Mouse (Mus musculus) lung, embryonic 14.5 days (tissue): ENCODE results near the gene Clec4d. TPM values are rescaled to one million over a fixed set of nuclear protein-coding genes. Genes with fewer than 3 reads are reported as not detected.

Experiments
- ATAC-seq: fragments of 200-750 bp; cut with Nextera tagmentation; 2 replicates; pipeline ENCODE4 v1.8.0; 2017; ENCODE audit warnings: mild to moderate bottlenecking, moderate TSS enrichment, moderate library complexity; ENCODE audit not compliant: insufficient read depth
- DNase-seq: peaks from one replicate; pipeline ENCODE4 v3.0.0-alpha.2; 2015
- H3K27ac ChIP-seq: fragments of 300-500 bp; sonication (generic); 2 replicates; pipeline ENCODE4 v1.5.1; 2014; ENCODE audit warnings: low read depth, mild to moderate bottlenecking, moderate library complexity
- H3K27me3 ChIP-seq: fragments of 300-500 bp; sonication (generic); 2 replicates; pipeline ENCODE4 v1.6.1; 2014; ENCODE audit warnings: low read length, control low read depth; ENCODE audit not compliant: insufficient read depth
- H3K36me3 ChIP-seq: fragments of 300-500 bp; sonication (generic); 2 replicates; pipeline ENCODE4 v1.6.1; 2014; ENCODE audit warnings: control low read depth; ENCODE audit not compliant: insufficient read depth
- H3K4me1 ChIP-seq: fragments of 300-500 bp; sonication (generic); 2 replicates; pipeline ENCODE4 v1.6.1; 2014; ENCODE audit warnings: antibody characterized with exemption, control low read depth; ENCODE audit not compliant: insufficient read depth
- H3K4me2 ChIP-seq: fragments of 300-500 bp; sonication (generic); 2 replicates; pipeline ENCODE4 v1.6.1; 2014; ENCODE audit warnings: mild to moderate bottlenecking
- H3K4me3 ChIP-seq: fragments of 300-500 bp; sonication (generic); 2 replicates; pipeline ENCODE4 v1.5.1; 2014; ENCODE audit warnings: low read depth, low read length
- H3K9ac ChIP-seq: fragments of 300-500 bp; sonication (generic); 2 replicates; pipeline ENCODE4 v1.6.1; 2014
- H3K9me3 ChIP-seq: fragments of 300-500 bp; sonication (generic); 2 replicates; pipeline ENCODE4 v1.6.1; 2016; ENCODE audit warnings: low read depth, low read length, control low read depth
- CTCF ChIP-seq: IDR thresholded peaks from 2 replicates; pipeline ENCODE4 v1.5.1; 2016; ENCODE audit warnings: antibody characterized with exemption, low read depth
- WGBS: fragments of 180-500 bp; shearing (Covaris S2); extraction: QIAGEN DNeasy Blood & Tissue Kit; methylation state at CpG from one replicate; pipeline ENCODE4 v1.1.7; 2014; 5-methylcytosine and 5-hydroxymethylcytosine counted together
- polyA plus RNA-seq: library from polyadenylated mRNA; unstranded; fragments of >200 nt; fragmentation: Nextera tagmentation; extraction: Ambion mirVana; gene quantifications from 2 replicates; pipeline ENCODE4 v1.2.1, GENCODE M21; 2014

The Clec4d gene
- polyA plus RNA-seq, 1 experiment from 2014 or later: 0.21 TPM

- H3K4me1 ChIP-seq: no peaks in the 10 kb centered on the region
- H3K9me3 ChIP-seq: no peaks in the 10 kb centered on the region
- no peak overlapping the region for H3K27ac ChIP-seq
- no peaks in the 10 kb centered on the region for H3K36me3 ChIP-seq
- no peak overlapping the region for H3K4me2 ChIP-seq
- no peaks in the 10 kb centered on the region for H3K27me3 ChIP-seq
- H3K9ac ChIP-seq: no peak overlapping the region
- DNase-seq (no peak), ATAC-seq (no peak)
- H3K4me3 ChIP-seq: no peak overlapping the region
- no peak for TF ChIP-seq CTCF
Measured at GRCm38 (mm10) chr6:123252735-123253134, 9.2 kb upstream of the Clec4d start.

GRCm38 (mm10) chr6:123258946-123259345 is 3.0 kb upstream of the Clec4d start:
- no peaks in the 10 kb centered on the region for H3K27me3 ChIP-seq
- no peaks in the 10 kb centered on the region for H3K36me3 ChIP-seq
- 76% methylated on average over 3 of the region's 3 CpGs for WGBS
- H3K4me3 ChIP-seq: no peak overlapping the region
- H3K9me3 ChIP-seq: no peaks in the 10 kb centered on the region
- H3K4me2 ChIP-seq: no peak overlapping the region
- no peak overlapping the region for H3K9ac ChIP-seq
- ATAC-seq (no peak), DNase-seq (no peak)
- no peak overlapping the region for H3K27ac ChIP-seq
- H3K4me1 ChIP-seq: no peaks in the 10 kb centered on the region
- no peak for TF ChIP-seq CTCF

GRCm38 (mm10) chr6:123259889-123260603 is 1.9 kb upstream of the Clec4d start:
- Histone ChIP-seq H3K4me3 (no peak overlapping the region), H3K9me3 (no peaks in the 10 kb centered on the region), H3K4me2 (no peak overlapping the region), H3K9ac (no peak overlapping the region), H3K27me3 (no peaks in the 10 kb centered on the region), H3K36me3 (no peaks in the 10 kb centered on the region), H3K4me1 (no peaks in the 10 kb centered on the region), H3K27ac (no peak overlapping the region)
- no peak for TF ChIP-seq CTCF
- DNase-seq (no peak), ATAC-seq (no peak)
- 85% methylated on average over 4 of the region's 4 CpGs for WGBS

GRCm38 (mm10) chr6:123260868-123261267 is 1.0 kb upstream of the Clec4d start:
- WGBS: 69% methylated on average over 1 of the region's 1 CpGs
- no peak for TF ChIP-seq CTCF
- no peak overlapping the region for H3K4me2 ChIP-seq

GRCm38 (mm10) chr6:123264194-123264593 is 2.3 kb downstream of the Clec4d start:
- DNase-seq: no peak
- 85% methylated on average over 3 of the region's 3 CpGs for WGBS
- no peak overlapping the region for H3K4me2 ChIP-seq
- no peak overlapping the region for H3K27ac ChIP-seq
- H3K27me3 ChIP-seq: no peaks in the 10 kb centered on the region
- ATAC-seq: no peak
- no peak for TF ChIP-seq CTCF
- H3K4me3 ChIP-seq: no peak overlapping the region
- no peaks in the 10 kb centered on the region for H3K4me1 ChIP-seq
- no peak overlapping the region for H3K9ac ChIP-seq
- no peaks in the 10 kb centered on the region for H3K36me3 ChIP-seq
- no peaks in the 10 kb centered on the region for H3K9me3 ChIP-seq

More at GRCm38 (mm10) chr6:123260868-123261267, 1.0 kb upstream of the Clec4d start:
- Histone ChIP-seq H3K4me3 (no peak overlapping the region), H3K4me1 (no peaks in the 10 kb centered on the region), H3K9ac (no peak overlapping the region), H3K27me3 (no peaks in the 10 kb centered on the region), H3K27ac (no peak overlapping the region), H3K9me3 (no peaks in the 10 kb centered on the region), H3K36me3 (no peaks in the 10 kb centered on the region)
- DNase-seq (no peak), ATAC-seq (no peak)

- H3K9ac ChIP-seq: no peak overlapping the region
- no peaks in the 10 kb centered on the region for H3K9me3 ChIP-seq
- no peaks in the 10 kb centered on the region for H3K4me1 ChIP-seq
- H3K36me3 ChIP-seq: no peaks in the 10 kb centered on the region
- H3K27me3 ChIP-seq: no peaks in the 10 kb centered on the region
- WGBS: 82% methylated on average over 4 of the region's 4 CpGs
- no peak overlapping the region for H3K4me3 ChIP-seq
- no peak for TF ChIP-seq CTCF
- DNase-seq (no peak), ATAC-seq (no peak)
- H3K4me2 ChIP-seq: no peak overlapping the region
- no peak overlapping the region for H3K27ac ChIP-seq
Measured at GRCm38 (mm10) chr6:123265809-123266208, 3.9 kb downstream of the Clec4d start.

- Histone ChIP-seq H3K9ac (no peak overlapping the region), H3K27me3 (no peaks in the 10 kb centered on the region), H3K4me1 (no peaks in the 10 kb centered on the region), H3K4me3 (no peak overlapping the region), H3K36me3 (no peaks in the 10 kb centered on the region), H3K27ac (no peak overlapping the region), H3K9me3 (no peaks in the 10 kb centered on the region), H3K4me2 (no peak overlapping the region)
- 72% methylated on average over 5 of the region's 5 CpGs for WGBS
- ATAC-seq: no peak
- no peak for DNase-seq
- TF ChIP-seq CTCF: no peak
Measured at GRCm38 (mm10) chr6:123266945-123267344, 5.0 kb downstream of the Clec4d start.
